Mouse (Mus musculus) myocyte (in vitro differentiated cells): Measurements from ENCODE around the gene Ltbp1.

ENCODE experiments used
- CEBPB ChIP-seq: IDR thresholded peaks from 2 replicates; pipeline ENCODE4 v1.6.1; 2011; ENCODE audit warnings: mild to moderate bottlenecking, moderate library complexity; ENCODE audit not compliant: poor library complexity, insufficient read depth, severe bottlenecking
- E2F4 ChIP-seq: IDR thresholded peaks from one replicate; pipeline ENCODE4 v1.6.1; 2011; ENCODE audit warnings: mild to moderate bottlenecking, control low read depth, moderate library complexity; ENCODE audit not compliant: insufficient read depth
- MAX ChIP-seq: IDR thresholded peaks from one replicate; pipeline ENCODE4 v1.6.1; 2011; ENCODE audit warnings: low read depth, mild to moderate bottlenecking, control low read depth
- MYOD1 ChIP-seq, 3 experiments: IDR thresholded peaks; one replicate each; pipeline ENCODE4 v1.6.1; 2011; ENCODE audit warnings: control low read depth in 2 of 3, low read depth in 2 of 3, mild to moderate bottlenecking in 2 of 3, moderate library complexity in 1 of 3; ENCODE audit not compliant: insufficient read length in 2 of 3, control insufficient read depth in 1 of 3
- MYOG ChIP-seq, 3 experiments: IDR thresholded peaks; one replicate each; pipeline ENCODE4 v1.6.1; 2011; ENCODE audit warnings: control low read depth in 2 of 3, low read depth in 2 of 3, mild to moderate bottlenecking in 2 of 3; ENCODE audit not compliant: insufficient read length in 2 of 3, control insufficient read depth in 1 of 3, insufficient read depth in 1 of 3
- POLR2A ChIP-seq: IDR thresholded peaks from one replicate; pipeline ENCODE4 v1.6.1; 2011; ENCODE audit warnings: low read depth, mild to moderate bottlenecking, control low read depth, moderate library complexity; ENCODE audit not compliant: insufficient read length
- POLR2AphosphoS2 ChIP-seq: IDR thresholded peaks from one replicate; pipeline ENCODE4 v1.6.1; 2011; ENCODE audit warnings: low read depth, control low read depth; ENCODE audit not compliant: insufficient read length
- SRF ChIP-seq: IDR thresholded peaks from one replicate; pipeline ENCODE4 v1.6.1; 2011; ENCODE audit warnings: low read depth; ENCODE audit not compliant: control insufficient read depth, insufficient read length
- TCF12 ChIP-seq: IDR thresholded peaks from one replicate; pipeline ENCODE4 v1.6.1; 2011; ENCODE audit warnings: mild to moderate bottlenecking, control low read depth; ENCODE audit not compliant: poor library complexity, insufficient read depth, severe bottlenecking
- TCF3 ChIP-seq: IDR thresholded peaks from one replicate; pipeline ENCODE4 v1.6.1; 2011; ENCODE audit warnings: low read depth, control low read depth; ENCODE audit not compliant: insufficient read length
- USF1 ChIP-seq: IDR thresholded peaks from one replicate; pipeline ENCODE4 v1.6.1; 2011; ENCODE audit warnings: low read depth, mild to moderate bottlenecking, control low read depth, moderate library complexity

GRCm38 (mm10) chr17:75067314-75067713 is 61.9 kb downstream of the Ltbp1 start:
- TF ChIP-seq POLR2A (no peak), POLR2AphosphoS2 (no peak), MYOG (IDR thresholded peaks at IDR 0.05; ENCODE audit: control insufficient read depth in 1 of 3, insufficient read depth in 1 of 3, insufficient read length in 2 of 3, low read depth in 2 of 3) (no peak), USF1 (no peak), MAX (no peak), MYOD1 (IDR thresholded peaks at IDR 0.05; ENCODE audit: control insufficient read depth in 1 of 3, insufficient read length in 2 of 3, low read depth in 2 of 3) (no peak), CEBPB (no peak), TCF12 (no peak), TCF3 (no peak), E2F4 (no peak), SRF (no peak)
